Mouse (Mus musculus) right cerebral cortex, postnatal 25 days (tissue): Measurements from ENCODE around the gene Rbfox1.

Experiments used
- DNase-seq: peaks from one replicate; pipeline ENCODE4 v3.0.0; 2022

Gene Rbfox1

GRCm38 (mm10) chr16:7446791-7447290 lies 1561.7 kb downstream of the Rbfox1 start:
- DNase-seq: no peak

GRCm38 (mm10) chr16:7447718-7448649 lies 1562.8 kb downstream of the Rbfox1 start:
- DNase-seq: no peak

GRCm38 (mm10) chr16:7451193-7451592 lies 1566.0 kb downstream of the Rbfox1 start:
- DNase-seq: no peak

DNA sequence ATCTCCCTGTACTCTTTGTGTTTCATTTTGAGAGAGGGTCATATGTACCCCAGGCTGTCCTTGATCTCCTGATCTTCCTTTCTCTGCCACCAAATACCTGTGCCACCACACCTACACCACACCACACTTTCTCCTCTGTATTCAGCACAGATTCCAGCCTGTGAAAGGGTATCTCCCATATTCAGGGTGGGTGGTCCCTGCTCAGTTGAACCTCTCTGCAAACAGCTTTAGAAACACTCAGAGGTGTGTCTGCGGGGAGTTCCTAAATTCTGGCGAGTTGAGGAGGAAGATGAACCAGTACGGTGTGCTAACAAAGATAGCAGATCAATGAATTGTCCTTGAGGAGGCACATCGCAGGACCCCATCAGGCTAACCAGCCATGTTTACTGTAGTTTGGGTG lies 1572.4 kb downstream of the Rbfox1 start:
- DNase-seq: no peak
